Mouse (Mus musculus): ENCODE measurements around the gene B3gnt3. TPM values are rescaled to one million over a fixed set of nuclear protein-coding genes. Genes with fewer than 3 reads are reported as not detected.

The B3gnt3 gene
- polyA plus RNA-seq, 1 experiment from 2014 or later, result 4.3 TPM

DNA sequence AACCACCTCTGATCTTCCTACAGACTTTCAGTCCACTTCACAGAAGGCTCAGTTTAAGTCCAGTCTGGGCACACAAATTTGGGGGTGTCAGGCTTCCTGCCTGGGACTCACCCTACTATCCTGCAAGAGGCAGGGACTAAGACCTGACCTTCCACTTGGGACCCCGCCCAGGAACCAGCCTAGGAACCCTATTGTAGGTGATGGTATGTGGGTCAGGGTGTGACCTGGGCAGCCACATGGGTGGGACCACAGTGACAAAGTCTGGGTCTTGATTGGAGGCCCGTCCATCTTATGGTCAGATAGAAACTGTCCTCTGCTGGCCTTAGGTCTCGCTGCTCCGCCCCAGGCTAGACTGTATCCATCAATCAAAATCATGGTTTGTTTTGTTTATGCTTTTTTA lies 22.8 kb upstream of the B3gnt3 start:
- ATAC-seq (replicated peaks; ENCODE audit: low FRiP score, low read depth) (no peak), DNase-seq (ENCODE audit: low spot score) (no peak)
- H3K4me1 ChIP-seq (replicated peaks; ENCODE audit: insufficient read depth, low read length), result no peaks in the 10 kb centered on the region
- WGBS, result 65% methylated on average over 4 of the region's 4 CpGs
- no peaks in the 10 kb centered on the region for H3K9me3 ChIP-seq (replicated peaks; ENCODE audit: low read length)
- H3K4me3 ChIP-seq (replicated peaks; ENCODE audit: low read depth, low read length), result no peak overlapping the region
- no peak for TF ChIP-seq CTCF (IDR thresholded peaks at IDR 0.05; ENCODE audit: low read depth)
- no peak overlapping the region for H3K27ac ChIP-seq
- no peaks in the 10 kb centered on the region for H3K27me3 ChIP-seq (ENCODE audit: insufficient read depth, low read length)
- H3K4me2 ChIP-seq (ENCODE audit: low read length), result no peak overlapping the region
- no peaks in the 10 kb centered on the region for H3K36me3 ChIP-seq (ENCODE audit: insufficient read depth, low read length)
- H3K9ac ChIP-seq (ENCODE audit: low read depth, low read length), result no peak overlapping the region

GRCm38 (mm10) chr8:71723047-71723551 lies 21.5 kb upstream of the B3gnt3 start:
- no peak for DNase-seq (ENCODE audit: low spot score)
- Histone ChIP-seq H3K36me3 (ENCODE audit: insufficient read depth, low read length) (no peaks in the 10 kb centered on the region), H3K4me3 (replicated peaks; ENCODE audit: low read depth, low read length) (no peak overlapping the region), H3K27me3 (ENCODE audit: insufficient read depth, low read length) (no peaks in the 10 kb centered on the region), H3K27ac (no peak overlapping the region), H3K9ac (ENCODE audit: low read depth, low read length) (no peak overlapping the region), H3K4me2 (ENCODE audit: low read length) (no peak overlapping the region), H3K4me1 (replicated peaks; ENCODE audit: insufficient read depth, low read length) (no peaks in the 10 kb centered on the region), H3K9me3 (replicated peaks; ENCODE audit: low read length) (no peaks in the 10 kb centered on the region)
- no peak for TF ChIP-seq CTCF (IDR thresholded peaks at IDR 0.05; ENCODE audit: low read depth)
- WGBS, result 48% methylated on average over 14 of the region's 14 CpGs
- no peak for ATAC-seq (replicated peaks; ENCODE audit: low FRiP score, low read depth)

DNA sequence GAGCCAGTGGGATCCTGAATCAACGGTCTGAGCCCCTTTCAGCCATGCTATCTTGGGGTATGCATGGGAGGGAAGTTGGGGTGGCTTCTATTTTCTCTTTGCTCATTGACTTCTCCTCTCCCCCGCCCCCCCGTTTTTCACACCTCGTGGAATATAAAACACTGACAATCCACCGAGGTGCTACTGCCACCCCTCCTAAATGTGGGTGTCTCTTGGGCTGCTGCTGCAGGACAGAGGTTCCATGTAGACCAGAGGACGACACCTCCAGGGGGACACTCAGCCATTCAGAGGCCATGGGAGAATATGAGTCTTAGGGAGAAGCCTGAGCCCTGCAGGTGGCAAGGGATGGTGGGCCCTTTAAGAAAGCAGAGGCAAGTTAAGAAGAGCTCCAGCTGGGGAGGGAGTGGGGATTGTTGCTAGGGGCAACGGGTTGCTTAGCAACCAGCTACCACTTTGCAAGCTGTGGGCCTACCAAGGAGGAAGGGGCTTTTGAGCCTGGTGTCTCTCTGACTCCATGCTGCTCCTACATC lies 18.4 kb upstream of the B3gnt3 start:
- ATAC-seq (replicated peaks; ENCODE audit: low FRiP score, low read depth), result no peak
- H3K36me3 ChIP-seq (ENCODE audit: insufficient read depth, low read length), result no peaks in the 10 kb centered on the region

DNA sequence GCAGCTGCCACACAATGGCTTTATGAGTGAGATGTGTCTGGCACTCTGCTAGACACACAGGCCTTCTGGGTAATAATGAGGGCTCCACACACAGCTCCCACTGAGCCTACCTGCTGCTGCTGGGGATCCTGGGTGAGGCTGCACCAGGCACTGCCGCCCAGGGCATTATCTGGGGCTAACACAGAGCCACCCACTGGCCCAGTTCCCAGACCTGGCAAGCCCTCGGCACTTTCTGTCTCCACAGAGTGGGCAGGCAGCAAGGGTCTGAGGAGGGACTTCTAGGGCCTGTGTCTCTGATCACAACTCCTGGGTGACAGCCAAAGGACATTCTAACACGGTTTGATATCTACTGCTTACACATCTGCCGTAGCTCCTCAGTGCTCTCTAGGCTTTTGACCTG lies 17.6 kb upstream of the B3gnt3 start:
- H3K27ac ChIP-seq, result no peak overlapping the region
- no peak for TF ChIP-seq CTCF (IDR thresholded peaks at IDR 0.05; ENCODE audit: low read depth)
- no peak overlapping the region for H3K4me2 ChIP-seq (ENCODE audit: low read length)
- no peaks in the 10 kb centered on the region for H3K4me1 ChIP-seq (replicated peaks; ENCODE audit: insufficient read depth, low read length)
- no peak for ATAC-seq (replicated peaks; ENCODE audit: low FRiP score, low read depth)
- no peak for DNase-seq (ENCODE audit: low spot score)
- H3K27me3 ChIP-seq (ENCODE audit: insufficient read depth, low read length), result no peaks in the 10 kb centered on the region
- no peaks in the 10 kb centered on the region for H3K9me3 ChIP-seq (replicated peaks; ENCODE audit: low read length)
- 71% methylated on average over 4 of the region's 4 CpGs for WGBS
- no peaks in the 10 kb centered on the region for H3K36me3 ChIP-seq (ENCODE audit: insufficient read depth, low read length)
- no peak overlapping the region for H3K9ac ChIP-seq (ENCODE audit: low read depth, low read length)
- H3K4me3 ChIP-seq (replicated peaks; ENCODE audit: low read depth, low read length), result no peak overlapping the region

More for the DNA sequence above, 18.4 kb upstream of the B3gnt3 start:
- H3K9ac ChIP-seq (ENCODE audit: low read depth, low read length), result no peak overlapping the region
- DNase-seq (ENCODE audit: low spot score), result no peak
- WGBS, result 35% methylated on average over 7 of the region's 7 CpGs
- no peaks in the 10 kb centered on the region for H3K9me3 ChIP-seq (replicated peaks; ENCODE audit: low read length)
- H3K27ac ChIP-seq, result no peak overlapping the region
- no peak for TF ChIP-seq CTCF (IDR thresholded peaks at IDR 0.05; ENCODE audit: low read depth)
- H3K4me2 ChIP-seq (ENCODE audit: low read length), result no peak overlapping the region
- no peaks in the 10 kb centered on the region for H3K27me3 ChIP-seq (ENCODE audit: insufficient read depth, low read length)
- H3K4me1 ChIP-seq (replicated peaks; ENCODE audit: insufficient read depth, low read length), result no peaks in the 10 kb centered on the region
- H3K4me3 ChIP-seq (replicated peaks; ENCODE audit: low read depth, low read length), result no peak overlapping the region

GRCm38 (mm10) chr8:71718252-71718651 lies 16.7 kb upstream of the B3gnt3 start:
- Histone ChIP-seq H3K4me3 (replicated peaks; ENCODE audit: low read depth, low read length) (no peak overlapping the region), H3K27me3 (ENCODE audit: insufficient read depth, low read length) (no peaks in the 10 kb centered on the region), H3K36me3 (ENCODE audit: insufficient read depth, low read length) (no peaks in the 10 kb centered on the region), H3K27ac (no peak overlapping the region), H3K4me1 (replicated peaks; ENCODE audit: insufficient read depth, low read length) (no peaks in the 10 kb centered on the region), H3K4me2 (ENCODE audit: low read length) (no peak overlapping the region), H3K9me3 (replicated peaks; ENCODE audit: low read length) (no peaks in the 10 kb centered on the region), H3K9ac (ENCODE audit: low read depth, low read length) (no peak overlapping the region)
- TF ChIP-seq CTCF (IDR thresholded peaks at IDR 0.05; ENCODE audit: low read depth), result no peak
- no peak for ATAC-seq (replicated peaks; ENCODE audit: low FRiP score, low read depth)
- DNase-seq (ENCODE audit: low spot score), result no peak
- 36% methylated on average over 3 of the region's 3 CpGs for WGBS

DNA sequence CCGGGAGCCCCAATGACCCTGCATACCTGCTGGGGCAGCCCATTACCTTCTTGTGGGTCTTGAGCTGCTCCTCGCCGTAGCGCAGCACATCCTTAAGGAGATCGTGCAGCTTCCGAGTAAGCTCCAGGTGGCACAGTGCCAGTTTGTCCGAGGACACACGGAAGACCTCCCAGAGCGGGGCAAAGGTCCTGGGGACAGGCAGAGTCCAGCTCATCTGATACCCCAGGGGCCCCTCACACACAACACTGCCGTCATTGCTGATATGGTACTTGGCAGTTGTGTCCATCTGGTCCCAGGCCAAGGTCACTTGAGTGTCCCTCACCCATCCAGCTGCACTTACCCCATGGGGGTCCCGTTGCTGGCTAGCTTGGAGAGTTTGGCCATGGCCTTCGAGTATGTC lies 15.5 kb upstream of the B3gnt3 start:
- H3K4me2 ChIP-seq (ENCODE audit: low read length), result no peak overlapping the region
- H3K27me3 ChIP-seq (ENCODE audit: insufficient read depth, low read length), result no peaks in the 10 kb centered on the region
- no peaks in the 10 kb centered on the region for H3K36me3 ChIP-seq (ENCODE audit: insufficient read depth, low read length)
- DNase-seq (ENCODE audit: low spot score), result no peak
- no peak for TF ChIP-seq CTCF (IDR thresholded peaks at IDR 0.05; ENCODE audit: low read depth)
- H3K4me3 ChIP-seq (replicated peaks; ENCODE audit: low read depth, low read length), result no peak overlapping the region
- no peaks in the 10 kb centered on the region for H3K4me1 ChIP-seq (replicated peaks; ENCODE audit: insufficient read depth, low read length)
- 67% methylated on average over 12 of the region's 12 CpGs for WGBS
- ATAC-seq (replicated peaks; ENCODE audit: low FRiP score, low read depth), result no peak
- no peaks in the 10 kb centered on the region for H3K9me3 ChIP-seq (replicated peaks; ENCODE audit: low read length)
- H3K27ac ChIP-seq, result no peak overlapping the region
- H3K9ac ChIP-seq (ENCODE audit: low read depth, low read length), result no peak overlapping the region

- TF ChIP-seq CTCF (IDR thresholded peaks at IDR 0.05; ENCODE audit: low read depth), result no peak
- H3K4me1 ChIP-seq (replicated peaks; ENCODE audit: insufficient read depth, low read length), result no peaks in the 10 kb centered on the region
- DNase-seq (ENCODE audit: low spot score) (no peak), ATAC-seq (replicated peaks; ENCODE audit: low FRiP score, low read depth) (no peak)
- no peak overlapping the region for H3K4me2 ChIP-seq (ENCODE audit: low read length)
- H3K27ac ChIP-seq, result no peak overlapping the region
- no peaks in the 10 kb centered on the region for H3K36me3 ChIP-seq (ENCODE audit: insufficient read depth, low read length)
- H3K9ac ChIP-seq (ENCODE audit: low read depth, low read length), result no peak overlapping the region
- no peaks in the 10 kb centered on the region for H3K9me3 ChIP-seq (replicated peaks; ENCODE audit: low read length)
- no peak overlapping the region for H3K4me3 ChIP-seq (replicated peaks; ENCODE audit: low read depth, low read length)
- WGBS, result 85% methylated on average over 13 of the region's 13 CpGs
- no peaks in the 10 kb centered on the region for H3K27me3 ChIP-seq (ENCODE audit: insufficient read depth, low read length)
These were observed 15.0 kb upstream of the B3gnt3 start for GRCm38 (mm10) chr8:71716561-71717053.

Data from kidney, postnatal 0 days (tissue).